Mouse (Mus musculus): ENCODE measurements around the gene Mfsd12. TPM values are rescaled to one million over a fixed set of nuclear protein-coding genes. Genes with fewer than 3 reads are reported as not detected.

Mfsd12 gene
- polyA plus RNA-seq, 1 experiment from 2014 or later, result 12.9 TPM

DNA sequence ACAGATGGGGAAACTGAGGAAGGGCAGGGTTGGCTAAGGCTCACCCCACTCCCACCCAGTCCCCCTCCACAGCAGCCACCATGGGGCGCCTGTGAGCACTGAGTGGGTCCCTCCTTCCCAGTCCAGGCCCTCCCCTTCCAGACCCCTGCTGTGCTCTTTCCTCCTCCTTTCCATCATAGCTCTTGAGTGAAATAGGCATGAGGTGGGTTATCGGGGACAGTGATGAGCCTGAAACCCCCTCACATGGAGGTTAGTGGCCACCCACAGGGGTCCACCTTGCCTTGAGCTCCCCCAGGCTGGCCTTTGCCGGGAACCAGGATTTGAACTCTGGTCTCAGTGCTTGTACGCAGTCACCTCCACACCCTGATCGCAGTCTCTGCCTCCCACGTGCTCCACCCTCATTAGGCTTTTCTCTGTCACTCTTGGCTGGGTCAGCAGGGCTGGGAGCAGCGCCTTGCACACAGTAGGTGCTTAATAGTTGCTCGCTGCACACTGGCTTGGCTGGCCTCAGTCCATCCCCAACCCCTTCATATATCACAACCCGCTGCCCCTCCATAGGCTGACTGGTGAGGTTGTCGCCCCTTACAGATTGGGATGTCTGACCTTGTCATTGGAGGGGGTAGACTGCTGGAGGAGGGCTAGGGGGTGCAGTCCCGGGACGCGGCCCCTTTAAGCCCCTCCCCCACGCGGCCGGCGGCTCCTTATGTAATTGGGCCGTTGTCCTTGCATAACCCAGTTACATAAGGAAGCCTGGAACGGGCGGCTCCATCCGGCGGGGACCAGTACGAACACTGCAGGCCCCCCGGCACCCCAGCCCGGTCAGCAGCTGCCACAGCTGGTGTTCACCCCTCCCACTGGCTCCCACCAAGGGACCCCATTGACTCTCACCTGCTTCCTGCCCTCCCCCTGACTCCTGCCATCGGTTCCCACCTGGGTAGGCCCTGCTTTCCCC lies 56.3 kb downstream of the Mfsd12 start:
- 28% methylated on average over 26 of the region's 26 CpGs for WGBS
- H3K4me3 ChIP-seq, result peak overlapping the region; percentile 30
- peaks cover 43% of the 10 kb centered on the region for H3K27me3 ChIP-seq (ENCODE audit: insufficient read depth, poor library complexity, severe bottlenecking)
- H3K36me3 ChIP-seq, result no peaks in the 10 kb centered on the region; the same call in 1 of the 2 replicates
- H3K4me1 ChIP-seq (replicated peaks), result peaks cover 100% of the 10 kb centered on the region
- peak overlapping the region; percentile 88 for H3K27ac ChIP-seq
- H3K9me3 ChIP-seq, result no peaks in the 10 kb centered on the region
- peak; percentile 63 for DNase-seq (ENCODE audit: low spot score)

DNA sequence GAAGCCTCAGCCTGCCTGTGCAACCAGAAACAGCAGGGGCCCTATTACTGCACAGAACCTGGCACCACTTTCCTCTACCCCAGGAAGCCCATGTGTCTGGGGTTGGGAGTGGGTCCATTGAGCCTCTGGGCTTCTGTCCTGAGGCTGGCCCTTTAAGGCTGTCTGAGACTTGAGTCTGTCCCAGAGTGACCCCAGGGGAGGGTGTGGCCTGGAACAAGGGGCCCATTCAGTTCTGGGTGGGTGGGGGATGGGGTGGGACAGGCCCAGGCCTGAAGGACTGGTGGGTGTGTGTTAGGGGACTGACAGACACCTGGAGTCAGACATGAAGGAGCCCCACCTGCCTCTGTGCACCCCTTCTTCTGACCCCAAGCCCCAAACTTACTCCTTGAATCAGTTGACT lies 57.4 kb downstream of the Mfsd12 start:
- DNase-seq (ENCODE audit: low spot score), result no peak
- Histone ChIP-seq H3K27ac (peak overlapping the region; percentile 88), H3K36me3 (no peaks in the 10 kb centered on the region; the same call in 1 of the 2 replicates), H3K4me3 (peak overlapping the region; percentile 30; the same call in 1 of the 2 replicates), H3K9me3 (no peaks in the 10 kb centered on the region), H3K27me3 (ENCODE audit: insufficient read depth, poor library complexity, severe bottlenecking) (peaks cover 43% of the 10 kb centered on the region), H3K4me1 (replicated peaks) (peaks cover 100% of the 10 kb centered on the region)

DNA sequence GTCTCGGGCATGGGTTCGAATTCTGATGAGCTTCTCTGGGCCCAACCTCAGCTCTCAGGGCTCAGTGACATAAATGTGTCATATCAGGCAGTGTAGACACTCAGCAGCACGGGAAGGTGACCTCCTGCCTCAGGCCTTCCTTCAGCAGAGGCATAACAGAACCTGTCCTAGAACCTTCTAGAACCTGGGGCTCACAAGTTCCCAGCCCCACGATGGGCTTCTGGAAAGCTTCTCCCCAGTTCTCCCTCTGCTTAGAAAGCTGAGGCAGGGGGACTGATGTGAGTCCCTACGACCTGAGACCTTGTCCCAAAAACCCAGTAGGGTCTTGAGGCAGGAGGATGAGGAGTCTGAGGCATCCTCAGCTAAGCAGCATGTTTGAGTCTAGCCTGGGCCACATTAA lies 57.9 kb downstream of the Mfsd12 start:
- Histone ChIP-seq H3K4me3 (peak overlapping the region; percentile 6; the same call in 1 of the 2 replicates), H3K27ac (peak overlapping the region; percentile 88)
- 75% methylated on average over 5 of the region's 5 CpGs for WGBS

More for the DNA sequence above, 57.9 kb downstream of the Mfsd12 start:
- DNase-seq (ENCODE audit: low spot score), result no peak
- Histone ChIP-seq H3K36me3 (peaks cover 2% of the 10 kb centered on the region; the same call in 1 of the 2 replicates), H3K4me1 (replicated peaks) (peaks cover 99% of the 10 kb centered on the region), H3K27me3 (ENCODE audit: insufficient read depth, poor library complexity, severe bottlenecking) (peaks cover 44% of the 10 kb centered on the region), H3K9me3 (no peaks in the 10 kb centered on the region)

Other genes with a start within 250 kb of the Mfsd12 start
- gene Zbtb7a, start 222.3 kb upstream of the Mfsd12 start, polyA plus RNA-seq (2016; fragmentation: Nextera tagmentation; extraction: Ambion mirVana), result 9.4 and 12.4 TPM in 2 replicates
- 64.1 and 72.2 TPM in 2 replicates for gene Pias4, start 189.6 kb upstream of the Mfsd12 start, polyA plus RNA-seq (2016; fragmentation: Nextera tagmentation; extraction: Ambion mirVana)
- gene Eef2, start 180.9 kb upstream of the Mfsd12 start, polyA plus RNA-seq (2016; fragmentation: Nextera tagmentation; extraction: Ambion mirVana), result 495 and 570 TPM in 2 replicates
- 58.3 and 75.6 TPM in 2 replicates for gene Dapk3, start 174.5 kb upstream of the Mfsd12 start, polyA plus RNA-seq (2016; fragmentation: Nextera tagmentation; extraction: Ambion mirVana)
- gene 4930442H23Rik, start 173.6 kb upstream of the Mfsd12 start, polyA plus RNA-seq (2016; fragmentation: Nextera tagmentation; extraction: Ambion mirVana), result not detected in 2 replicates
- gene Nmrk2, start 155.4 kb upstream of the Mfsd12 start, polyA plus RNA-seq (2016; fragmentation: Nextera tagmentation; extraction: Ambion mirVana), result not detected in 2 replicates
- 7.6 and 25.9 TPM in 2 replicates for gene Atcay, start 126.7 kb upstream of the Mfsd12 start, polyA plus RNA-seq (2016; fragmentation: Nextera tagmentation; extraction: Ambion mirVana)
- 5.1 and 6.7 TPM in 2 replicates for gene Zfr2, start 124.3 kb upstream of the Mfsd12 start, polyA plus RNA-seq (2016; fragmentation: Nextera tagmentation; extraction: Ambion mirVana)
- 3.9 and 4.9 TPM in 2 replicates for gene Matk, start 104.6 kb upstream of the Mfsd12 start, polyA plus RNA-seq (2016; fragmentation: Nextera tagmentation; extraction: Ambion mirVana)
- 238 and 239 TPM in 2 replicates for gene Mrpl54, start 90.6 kb upstream of the Mfsd12 start, polyA plus RNA-seq (2016; fragmentation: Nextera tagmentation; extraction: Ambion mirVana)
- 46.2 and 54.6 TPM in 2 replicates for gene Apba3, start 90.5 kb upstream of the Mfsd12 start, polyA plus RNA-seq (2016; fragmentation: Nextera tagmentation; extraction: Ambion mirVana)
- gene Tjp3, start 65.9 kb upstream of the Mfsd12 start, polyA plus RNA-seq (2016; fragmentation: Nextera tagmentation; extraction: Ambion mirVana), result 7.0 and 9.0 TPM in 2 replicates
- 62.1 and 78.5 TPM in 2 replicates for gene Pip5k1c, start 64.5 kb upstream of the Mfsd12 start, polyA plus RNA-seq (2016; fragmentation: Nextera tagmentation; extraction: Ambion mirVana)
- gene Cactin, start 36.4 kb upstream of the Mfsd12 start, polyA plus RNA-seq (2016; fragmentation: Nextera tagmentation; extraction: Ambion mirVana), result 53.2 and 58.8 TPM in 2 replicates
- 3.3 and 3.6 TPM in 2 replicates for gene Tbxa2r, start 28.8 kb upstream of the Mfsd12 start, polyA plus RNA-seq (2016; fragmentation: Nextera tagmentation; extraction: Ambion mirVana)
- not detected in 2 replicates for gene Gipc3, start 14.2 kb upstream of the Mfsd12 start, polyA plus RNA-seq (2016; fragmentation: Nextera tagmentation; extraction: Ambion mirVana)
- gene Hmg20b, start 7.0 kb upstream of the Mfsd12 start, polyA plus RNA-seq (2016; fragmentation: Nextera tagmentation; extraction: Ambion mirVana), result 111 and 128 TPM in 2 replicates
- gene 4930404N11Rik, start 8.3 kb downstream of the Mfsd12 start, polyA plus RNA-seq (2016; fragmentation: Nextera tagmentation; extraction: Ambion mirVana), result 0.61 and 0.62 TPM in 2 replicates
- gene Fzr1, start 21.0 kb downstream of the Mfsd12 start, polyA plus RNA-seq (2016; fragmentation: Nextera tagmentation; extraction: Ambion mirVana), result 138 and 143 TPM in 2 replicates
- 95.8 and 98.2 TPM in 2 replicates for gene Dohh, start 26.9 kb downstream of the Mfsd12 start, polyA plus RNA-seq (2016; fragmentation: Nextera tagmentation; extraction: Ambion mirVana)
- 4.0 and 4.8 TPM in 2 replicates for gene Gm48551, start 27.0 kb downstream of the Mfsd12 start, polyA plus RNA-seq (2016; fragmentation: Nextera tagmentation; extraction: Ambion mirVana)
- 1.0 and 2.5 TPM in 2 replicates for gene Gm48552, start 31.5 kb downstream of the Mfsd12 start, polyA plus RNA-seq (2016; fragmentation: Nextera tagmentation; extraction: Ambion mirVana)
- gene Smim24, start 35.6 kb downstream of the Mfsd12 start, polyA plus RNA-seq (2016; fragmentation: Nextera tagmentation; extraction: Ambion mirVana), result 2.7 and 3.0 TPM in 2 replicates
- gene Nfic, start 98.1 kb downstream of the Mfsd12 start, polyA plus RNA-seq (2016; fragmentation: Nextera tagmentation; extraction: Ambion mirVana), result 10.5 and 16.0 TPM in 2 replicates
- 3.1 and 12.9 TPM in 2 replicates for gene Celf5, start 125.2 kb downstream of the Mfsd12 start, polyA plus RNA-seq (2016; fragmentation: Nextera tagmentation; extraction: Ambion mirVana)
- gene Ncln, start 138.9 kb downstream of the Mfsd12 start, polyA plus RNA-seq (2016; fragmentation: Nextera tagmentation; extraction: Ambion mirVana), result 87.4 and 92.6 TPM in 2 replicates
- 0.39 and 0.42 TPM in 2 replicates for gene S1pr4, start 142.6 kb downstream of the Mfsd12 start, polyA plus RNA-seq (2016; fragmentation: Nextera tagmentation; extraction: Ambion mirVana)
- 0.63 and 1.6 TPM in 2 replicates for gene Gna15, start 166.7 kb downstream of the Mfsd12 start, polyA plus RNA-seq (2016; fragmentation: Nextera tagmentation; extraction: Ambion mirVana)
- gene Gna11, start 187.7 kb downstream of the Mfsd12 start, polyA plus RNA-seq (2016; fragmentation: Nextera tagmentation; extraction: Ambion mirVana), result 71.2 and 76.9 TPM in 2 replicates
- gene Aes, start 202.0 kb downstream of the Mfsd12 start, polyA plus RNA-seq (2016; fragmentation: Nextera tagmentation; extraction: Ambion mirVana), result 297 and 430 TPM in 2 replicates
- gene Tle2, start 217.1 kb downstream of the Mfsd12 start, polyA plus RNA-seq (2016; fragmentation: Nextera tagmentation; extraction: Ambion mirVana), result 8.6 and 15.7 TPM in 2 replicates
- gene Tle6, start 243.6 kb downstream of the Mfsd12 start, polyA plus RNA-seq (2016; fragmentation: Nextera tagmentation; extraction: Ambion mirVana), result 6.9 and 7.1 TPM in 2 replicates
- gene BC025920, start 248.8 kb downstream of the Mfsd12 start, polyA plus RNA-seq (2016; fragmentation: Nextera tagmentation; extraction: Ambion mirVana), result 1.3 and 2.1 TPM in 2 replicates